Mouse (Mus musculus): ENCODE data around the gene Chchd1. TPM values are rescaled to one million over a fixed set of nuclear protein-coding genes. Genes with fewer than 3 reads are reported as not detected.

Gene Chchd1
- polyA plus RNA-seq, 2 experiments = 131 to 202 TPM

DNA sequence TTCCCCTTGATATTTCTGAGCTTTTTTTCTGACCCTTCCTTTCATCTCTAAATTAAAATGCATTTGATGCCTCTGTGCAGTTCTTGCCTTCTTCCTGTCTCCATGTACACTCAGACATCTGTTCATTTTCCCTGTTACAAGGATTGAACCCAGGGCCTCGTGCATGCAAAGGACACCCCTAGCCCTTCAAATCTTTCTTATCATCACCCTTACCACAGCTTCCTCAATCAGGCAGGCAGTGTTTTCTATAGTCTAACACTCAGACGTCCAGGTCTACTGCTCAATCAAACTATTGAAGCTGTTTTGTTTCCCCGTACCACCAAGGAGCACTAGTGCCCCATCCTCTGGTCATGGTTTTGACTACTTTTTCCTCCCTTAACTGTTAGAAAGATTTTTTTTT lies 51.0 kb downstream of the Chchd1 start:
- ATAC-seq (ENCODE audit: low FRiP score, low read depth) = no peak
- 89% methylated on average over 3 of the region's 3 CpGs for WGBS
- Histone ChIP-seq H3K27ac (replicated peaks; ENCODE audit: low read depth, low read length) (no peak overlapping the region), H3K27me3 (ENCODE audit: control insufficient read depth, insufficient read depth, low read length) (no peaks in the 10 kb centered on the region), H3K4me1 (ENCODE audit: control insufficient read depth, insufficient read depth, low read length) (no peaks in the 10 kb centered on the region), H3K9me3 (ENCODE audit: control insufficient read depth, low read length) (no peaks in the 10 kb centered on the region), H3K4me3 (replicated peaks; ENCODE audit: low read length) (no peak overlapping the region), H3K9ac (ENCODE audit: low read depth, low read length, severe bottlenecking) (no peak overlapping the region), H3K36me3 (ENCODE audit: control insufficient read depth, insufficient read depth, low read length) (peaks cover 60% of the 10 kb centered on the region), H3K4me2 (replicated peaks; ENCODE audit: low read depth, low read length, severe bottlenecking) (no peak overlapping the region)
- TF ChIP-seq POLR2A (IDR thresholded peaks at IDR 0.05; ENCODE audit: borderline replicate concordance, extremely low read depth, insufficient read depth, insufficient read length) = no peak
- no peak for DNase-seq (ENCODE audit: low spot score)

Small RNA genes lying within 50 kb of the gene (microRNA-seq; reads per million reads assigned to microRNA genes)
- gene Mir6946 = not detected

Other genes starting within 250 kb of the Chchd1 start
- gene Anxa7, start 222.9 kb upstream of the Chchd1 start, polyA plus RNA-seq (2012; rRNA removed) = 50.5 and 52.8 TPM in 2 replicates
- 45.5 and 46.5 TPM in 2 replicates for gene Anxa7, start 222.9 kb upstream of the Chchd1 start, polyA plus RNA-seq (2014; fragmentation: Nextera tagmentation; extraction: Ambion mirVana)
- 5.6 and 6.3 TPM in 2 replicates for gene Mss51, start 206.1 kb upstream of the Chchd1 start, polyA plus RNA-seq (2012; rRNA removed)
- 1.5 and 1.8 TPM in 2 replicates for gene Mss51, start 206.1 kb upstream of the Chchd1 start, polyA plus RNA-seq (2014; fragmentation: Nextera tagmentation; extraction: Ambion mirVana)
- gene Ppp3cb, start 156.4 kb upstream of the Chchd1 start, polyA plus RNA-seq (2012; rRNA removed) = 82.6 and 88.4 TPM in 2 replicates
- gene Ppp3cb, start 156.4 kb upstream of the Chchd1 start, polyA plus RNA-seq (2014; fragmentation: Nextera tagmentation; extraction: Ambion mirVana) = 67.1 and 69.9 TPM in 2 replicates
- gene Usp54, start 61.9 kb upstream of the Chchd1 start, polyA plus RNA-seq (2012; rRNA removed) = 16.3 and 17.3 TPM in 2 replicates
- gene Usp54, start 61.9 kb upstream of the Chchd1 start, polyA plus RNA-seq (2014; fragmentation: Nextera tagmentation; extraction: Ambion mirVana) = 9.6 and 11.0 TPM in 2 replicates
- gene Myoz1, start 46.5 kb upstream of the Chchd1 start, polyA plus RNA-seq (2012; rRNA removed) = 6.9 and 8.5 TPM in 2 replicates
- 3.8 and 9.7 TPM in 2 replicates for gene Myoz1, start 46.5 kb upstream of the Chchd1 start, polyA plus RNA-seq (2014; fragmentation: Nextera tagmentation; extraction: Ambion mirVana)
- gene Synpo2l, start 34.7 kb upstream of the Chchd1 start, polyA plus RNA-seq (2012; rRNA removed) = 25.4 and 27.1 TPM in 2 replicates
- 25.2 and 31.5 TPM in 2 replicates for gene Synpo2l, start 34.7 kb upstream of the Chchd1 start, polyA plus RNA-seq (2014; fragmentation: Nextera tagmentation; extraction: Ambion mirVana)
- gene Sec24c, start 28.7 kb upstream of the Chchd1 start, polyA plus RNA-seq (2012; rRNA removed) = 149 and 207 TPM in 2 replicates
- 77.2 and 84.0 TPM in 2 replicates for gene Sec24c, start 28.7 kb upstream of the Chchd1 start, polyA plus RNA-seq (2014; fragmentation: Nextera tagmentation; extraction: Ambion mirVana)
- 22.6 and 26.7 TPM in 2 replicates for gene Fut11, start 8.0 kb upstream of the Chchd1 start, polyA plus RNA-seq (2012; rRNA removed)
- gene Fut11, start 8.0 kb upstream of the Chchd1 start, polyA plus RNA-seq (2014; fragmentation: Nextera tagmentation; extraction: Ambion mirVana) = 26.9 and 29.2 TPM in 2 replicates
- 195 and 272 TPM in 2 replicates for gene Zswim8, start 4.5 kb downstream of the Chchd1 start, polyA plus RNA-seq (2012; rRNA removed)
- 38.9 and 43.7 TPM in 2 replicates for gene Zswim8, start 4.5 kb downstream of the Chchd1 start, polyA plus RNA-seq (2014; fragmentation: Nextera tagmentation; extraction: Ambion mirVana)
- gene Ndst2, start 31.6 kb downstream of the Chchd1 start, polyA plus RNA-seq (2012; rRNA removed) = 65.9 and 74.0 TPM in 2 replicates
- gene Ndst2, start 31.6 kb downstream of the Chchd1 start, polyA plus RNA-seq (2014; fragmentation: Nextera tagmentation; extraction: Ambion mirVana) = 36.5 and 41.4 TPM in 2 replicates
- 58.2 and 58.4 TPM in 2 replicates for gene Camk2g, start 91.1 kb downstream of the Chchd1 start, polyA plus RNA-seq (2012; rRNA removed)
- 58.0 and 60.5 TPM in 2 replicates for gene Camk2g, start 91.1 kb downstream of the Chchd1 start, polyA plus RNA-seq (2014; fragmentation: Nextera tagmentation; extraction: Ambion mirVana)
- gene Plau, start 133.7 kb downstream of the Chchd1 start, polyA plus RNA-seq (2012; rRNA removed) = 8.3 and 9.1 TPM in 2 replicates
- gene Plau, start 133.7 kb downstream of the Chchd1 start, polyA plus RNA-seq (2014; fragmentation: Nextera tagmentation; extraction: Ambion mirVana) = 3.1 and 3.4 TPM in 2 replicates
- gene Vcl, start 226.4 kb downstream of the Chchd1 start, polyA plus RNA-seq (2012; rRNA removed) = 67.4 and 69.9 TPM in 2 replicates
- gene Vcl, start 226.4 kb downstream of the Chchd1 start, polyA plus RNA-seq (2014; fragmentation: Nextera tagmentation; extraction: Ambion mirVana) = 62.4 and 64.1 TPM in 2 replicates